Mouse (Mus musculus): ENCODE results near the gene Sh2b3.

The Sh2b3 gene

GRCm38 (mm10) chr5:121834991-121835747, 2.3 kb downstream of the Sh2b3 start:
- ChIA-PET CTCF (interaction anchor here in 1 of 4 experiments (2.3 kb wide), 1 partner anchor 254 kb away, joined by 6 read pairs; no protein-coding TSS in a partner anchor), POLR2A (interaction anchor here in 3 of 4 experiments (0.6 to 6.3 kb wide), 12 partner anchors 7 to 70 kb away, joined by 3 to 105 read pairs (median 16); partner anchors contain the start of gene Pheta1 (in 2 of the 3))

DNA sequence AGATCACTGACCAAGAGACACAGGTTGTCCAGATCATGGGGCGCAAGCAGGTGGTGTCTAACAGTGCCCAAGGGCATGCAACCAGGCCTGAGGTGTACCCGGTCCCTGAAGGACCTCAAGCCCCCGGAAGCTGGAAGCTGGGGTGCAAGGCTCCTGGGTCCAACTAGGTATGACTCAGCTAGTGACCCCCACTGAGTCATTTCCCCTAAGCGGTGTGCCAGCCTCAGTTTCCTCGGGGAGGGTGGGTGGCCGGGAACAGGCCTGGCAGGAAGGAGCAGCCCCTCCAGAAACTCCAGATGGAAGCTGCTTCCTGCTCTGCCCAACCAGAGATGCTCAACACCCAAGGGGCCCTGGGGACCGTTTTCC, 3.2 kb downstream of the Sh2b3 start:
- CTCF ChIA-PET, result interaction anchor here (0.6 to 1.1 kb wide), 7 partner anchors 19 to 396 kb away, joined by 3 to 7 read pairs (median 3); no protein-coding TSS in a partner anchor
- POLR2A ChIA-PET, result interaction anchor here in 3 of 4 experiments (0.6 to 6.3 kb wide), 16 partner anchors 9 to 69 kb away, joined by 3 to 105 read pairs (median 4); partner anchors contain the start of gene Pheta1 (in 2 of the 3)

DNA sequence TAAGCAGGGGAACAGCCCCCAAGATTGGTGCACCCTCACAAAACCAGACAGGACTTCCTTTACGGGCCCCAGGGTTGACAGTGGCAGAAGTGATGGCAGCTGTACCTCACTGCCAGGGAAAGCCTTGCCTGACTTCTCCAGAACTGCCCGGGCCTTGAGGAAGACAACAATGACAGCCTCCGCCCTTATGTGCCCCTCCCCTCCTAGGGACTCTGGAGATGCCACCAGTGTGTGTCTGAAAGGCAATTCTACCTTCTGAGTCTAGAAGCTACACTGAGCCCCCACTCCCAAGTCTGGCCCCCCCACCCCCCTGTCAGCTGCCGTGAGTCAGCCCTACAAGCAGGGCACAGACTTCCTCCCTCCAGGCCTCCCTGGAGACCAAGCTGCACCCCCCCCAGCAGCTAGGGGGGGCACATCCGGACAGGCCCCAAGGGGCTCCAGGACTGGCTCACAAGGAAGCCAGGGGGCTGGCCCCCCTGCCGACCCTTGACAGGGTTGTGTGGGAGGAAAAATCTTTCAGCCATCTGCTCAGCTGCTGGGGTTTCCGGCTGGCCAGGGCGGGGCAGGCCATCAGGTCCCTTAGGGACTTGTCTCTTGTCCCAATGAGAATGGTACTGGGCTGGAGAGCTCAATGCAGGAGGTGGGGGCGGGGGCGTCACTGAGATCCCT, 3.7 kb downstream of the Sh2b3 start:
- ChIA-PET CTCF (interaction anchor here (0.5 to 1.1 kb wide), 8 partner anchors 19 to 396 kb away, joined by 3 to 7 read pairs (median 3); no protein-coding TSS in a partner anchor), POLR2A (interaction anchor here in 3 of 4 experiments (0.6 to 6.3 kb wide), 16 partner anchors 9 to 68 kb away, joined by 3 to 105 read pairs (median 4); partner anchors contain the start of gene Pheta1 (in 2 of the 3))

- CTCF ChIA-PET, result interaction anchor here in 3 of 4 experiments (0.5 to 0.6 kb wide), 3 partner anchors 232 to 1343 kb away, joined by 3 to 4 read pairs (median 3); no protein-coding TSS in a partner anchor
Observed at GRCm38 (mm10) chr5:121833159-121833558, 4.3 kb downstream of the Sh2b3 start.

DNA sequence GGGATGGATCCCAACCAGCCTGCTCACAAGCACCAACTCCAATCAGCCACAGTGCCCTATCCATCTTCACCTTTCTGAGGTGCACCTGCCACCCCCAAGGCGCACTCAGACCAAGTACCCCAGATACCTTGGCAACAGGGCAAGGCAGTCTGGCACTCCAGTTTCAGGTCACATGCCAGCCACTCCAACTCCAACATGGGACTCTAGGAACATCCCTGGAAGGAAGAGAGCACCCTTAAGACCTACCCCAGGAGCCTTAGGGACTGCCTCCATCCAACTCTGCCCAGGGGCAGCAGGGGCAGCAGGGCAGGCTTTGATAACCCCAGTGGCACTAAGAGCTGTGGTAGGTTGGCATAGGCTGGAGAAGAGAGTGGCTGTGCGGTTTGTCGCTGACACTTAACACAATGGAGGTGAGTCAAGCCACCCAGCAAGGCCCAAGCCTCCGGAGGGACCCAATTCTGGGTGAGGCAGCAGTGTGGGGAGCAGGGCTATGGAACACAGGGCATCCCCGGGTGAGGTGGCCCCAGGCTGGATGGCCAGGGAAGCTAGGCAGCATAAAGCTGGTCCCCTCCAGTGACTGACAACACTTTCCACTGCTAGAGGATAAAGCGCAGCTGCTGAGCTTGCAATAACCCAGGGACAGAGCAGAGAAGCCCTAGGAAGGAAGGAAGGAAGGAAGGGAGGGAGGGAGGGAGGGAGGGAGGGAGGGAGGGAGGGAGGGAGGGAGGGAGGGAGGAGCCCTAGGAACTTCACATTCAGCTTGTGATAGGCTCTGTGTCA, 4.9 kb downstream of the Sh2b3 start:
- POLR2A ChIA-PET, result interaction anchor here in 3 of 4 experiments (0.7 to 3.3 kb wide), 5 partner anchors 10 to 20 kb away, joined by 3 to 17 read pairs (median 5); no protein-coding TSS in a partner anchor
- CTCF ChIA-PET, result interaction anchor here in 3 of 4 experiments (0.6 to 1.5 kb wide), 3 partner anchors 18 to 1342 kb away, joined by 3 to 4 read pairs (median 3); no protein-coding TSS in a partner anchor

More at GRCm38 (mm10) chr5:121833159-121833558, 4.3 kb downstream of the Sh2b3 start:
- POLR2A ChIA-PET, result interaction anchor here in 3 of 4 experiments (0.7 to 6.3 kb wide), 7 partner anchors 10 to 21 kb away, joined by 3 to 105 read pairs (median 9); partner anchors contain the start of gene Pheta1 (in 2 of the 3)

GRCm38 (mm10) chr5:121831002-121831601, 6.3 kb downstream of the Sh2b3 start:
- CTCF ChIA-PET, result no interaction called here
- POLR2A ChIA-PET, result interaction anchor here in 2 of 4 experiments (0.6 to 4.6 kb wide), 2 partner anchors 13 to 166 kb away, joined by 3 to 21 read pairs; no protein-coding TSS in a partner anchor

DNA sequence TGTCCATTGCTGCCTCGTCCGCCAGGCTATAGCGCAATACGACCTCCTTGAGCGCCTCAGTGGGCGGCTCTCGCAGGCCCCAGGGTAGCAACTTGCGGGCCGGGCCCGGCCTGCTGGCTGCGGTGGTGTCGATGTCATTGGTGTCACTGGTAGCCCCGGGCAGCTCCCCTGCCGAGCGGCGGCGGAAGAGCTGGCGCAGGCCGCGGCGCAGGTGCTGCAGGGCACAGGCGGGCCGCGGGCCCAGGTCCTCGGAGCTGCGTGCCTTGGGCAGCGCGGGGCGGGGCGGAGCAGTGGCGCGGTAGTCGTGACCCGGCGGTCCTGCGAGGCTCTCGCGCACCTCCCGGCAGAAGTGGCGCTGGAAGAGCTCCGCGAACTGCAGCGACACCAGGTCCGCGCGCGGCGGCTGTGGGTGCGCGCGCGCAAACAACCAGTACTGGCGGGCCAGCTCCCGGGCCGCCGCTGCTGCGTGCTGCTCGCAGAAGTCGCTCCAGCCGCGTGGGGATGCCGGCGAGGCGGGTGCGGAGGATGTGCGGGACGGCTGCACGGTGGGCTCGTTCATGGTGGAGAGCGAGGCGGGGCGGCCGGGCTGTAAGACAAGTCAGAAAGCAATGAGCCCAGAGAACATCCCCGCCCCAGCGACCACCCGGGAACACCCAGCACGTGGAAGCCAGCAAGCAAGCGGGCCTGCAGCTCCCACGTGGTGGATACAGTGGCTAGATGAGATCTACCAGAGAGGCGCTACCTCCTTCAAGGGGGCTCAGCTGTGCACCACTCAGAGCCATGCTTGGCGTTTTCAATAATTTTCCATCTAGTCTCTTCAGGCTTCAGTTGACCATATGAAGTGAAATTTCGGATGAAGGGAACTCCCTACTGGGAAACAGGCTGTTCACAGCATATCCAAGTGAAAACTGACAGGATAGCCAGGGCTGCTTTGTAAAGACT, 8.7 kb downstream of the Sh2b3 start:
- POLR2A ChIA-PET, result interaction anchor here (0.6 to 6.1 kb wide), 28 partner anchors 8 to 941 kb away, joined by 3 to 39 read pairs (median 5); partner anchors contain the start of genes Sh2b3 (in 3 of the 4), Oas1g (in 1 of the 4) and Pheta1 (in 1 of the 4)
- CTCF ChIA-PET, result interaction anchor here (0.6 to 2.2 kb wide), 16 partner anchors 8 to 568 kb away, joined by 3 to 10 read pairs (median 3); partner anchors contain the start of gene Sh2b3 (in 1 of the 4)

GRCm38 (mm10) chr5:121827876-121828275, 9.6 kb downstream of the Sh2b3 start:
- CTCF ChIA-PET, result interaction anchor here in 3 of 4 experiments (0.6 to 2.2 kb wide), 11 partner anchors 9 to 569 kb away, joined by 3 to 10 read pairs (median 3); no protein-coding TSS in a partner anchor

GRCm38 (mm10) chr5:121825606-121826005, 11.8 kb downstream of the Sh2b3 start:
- ChIA-PET CTCF (interaction anchor here in 2 of 4 experiments (1.2 kb wide), 2 partner anchors 11 kb away, joined by 6 to 8 read pairs; no protein-coding TSS in a partner anchor), POLR2A (interaction anchor here in 3 of 4 experiments (0.9 to 6.1 kb wide), 8 partner anchors 8 to 32 kb away, joined by 3 to 39 read pairs (median 4); partner anchors contain the start of gene Sh2b3 (in 3 of the 3))

More at GRCm38 (mm10) chr5:121827876-121828275, 9.6 kb downstream of the Sh2b3 start:
- POLR2A ChIA-PET, result interaction anchor here in 3 of 4 experiments (0.6 to 6.1 kb wide), 16 partner anchors 9 to 429 kb away, joined by 3 to 39 read pairs (median 8); partner anchors contain the start of genes Sh2b3 (in 3 of the 3) and Pheta1 (in 1 of the 3)

DNA sequence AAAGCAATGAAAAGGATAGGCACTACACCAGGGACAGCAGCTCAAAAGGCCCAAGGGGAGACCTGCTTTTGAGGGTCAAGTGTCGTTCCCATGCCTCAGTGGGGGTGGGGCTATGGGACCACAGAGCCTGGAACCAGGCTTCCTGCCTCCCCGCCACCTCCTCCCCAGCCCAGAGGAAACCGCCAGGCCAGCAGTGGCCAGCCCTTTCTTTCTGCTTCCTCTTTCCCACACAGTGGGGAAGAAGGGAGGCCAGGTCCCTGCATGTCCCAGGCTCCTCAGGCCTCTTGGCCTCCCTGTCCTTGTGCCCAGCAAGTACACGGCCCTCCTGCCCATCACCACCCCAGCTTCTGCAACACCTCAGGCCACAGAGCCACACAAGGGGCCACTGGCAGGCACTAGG, 13.3 kb downstream of the Sh2b3 start:
- ChIA-PET POLR2A (interaction anchor here in 3 of 4 experiments (1.1 to 6.1 kb wide), 8 partner anchors 7 to 18 kb away, joined by 3 to 39 read pairs (median 8); partner anchors contain the start of gene Sh2b3 (in 3 of the 3)), CTCF (interaction anchor here in 3 of 4 experiments (0.6 to 1.3 kb wide), 3 partner anchors 9 to 282 kb away, joined by 3 to 8 read pairs (median 5); no protein-coding TSS in a partner anchor)

GRCm38 (mm10) chr5:121823668-121824067, 13.8 kb downstream of the Sh2b3 start:
- CTCF ChIA-PET, result interaction anchor here (0.6 to 1.3 kb wide), 5 partner anchors 9 to 282 kb away, joined by 3 to 8 read pairs (median 4); no protein-coding TSS in a partner anchor
- POLR2A ChIA-PET, result interaction anchor here in 2 of 4 experiments (1.1 to 4.6 kb wide), 7 partner anchors 9 to 31 kb away, joined by 3 to 14 read pairs (median 7); partner anchors contain the start of gene Sh2b3 (in 2 of the 2)

DNA sequence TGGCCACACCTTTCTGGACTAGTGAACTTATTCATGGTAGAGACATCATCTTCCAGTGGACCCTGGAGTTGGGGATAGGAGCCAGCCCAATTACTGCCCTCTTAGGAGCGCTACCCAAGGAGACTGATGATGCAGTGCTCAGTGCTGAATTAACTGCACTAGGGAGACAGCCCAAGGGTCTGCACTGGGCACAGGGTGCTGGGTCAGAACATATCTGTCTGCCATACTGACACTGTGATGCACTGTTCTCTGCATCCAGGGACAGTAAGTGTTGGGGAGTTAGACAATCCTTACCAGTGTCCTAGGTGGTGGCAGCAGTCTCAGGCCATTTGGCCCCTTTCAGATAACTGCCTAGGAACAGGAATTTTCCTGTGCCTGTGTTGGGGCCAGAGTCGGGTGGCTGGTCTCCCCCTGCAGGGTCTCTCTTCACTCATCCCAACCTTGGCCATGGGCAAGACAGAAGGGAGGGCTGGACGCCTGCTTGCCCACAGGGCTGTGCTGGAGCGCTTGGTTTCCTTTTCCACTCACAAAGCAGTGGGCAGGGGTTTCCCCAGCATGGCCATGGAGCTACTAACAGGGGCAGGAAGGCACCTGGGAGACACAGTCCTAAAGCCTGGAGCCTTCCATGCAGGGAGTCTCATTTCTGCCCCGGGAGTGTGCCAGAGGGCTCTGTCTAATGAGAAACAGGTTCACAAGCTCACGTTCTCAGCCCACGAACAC, 14.5 kb downstream of the Sh2b3 start:
- ChIA-PET CTCF (interaction anchor here in 3 of 4 experiments (0.6 to 1.3 kb wide), 4 partner anchors 8 to 48 kb away, joined by 3 to 8 read pairs (median 6); no protein-coding TSS in a partner anchor), POLR2A (interaction anchor here in 2 of 4 experiments (1.1 to 4.6 kb wide), 7 partner anchors 8 to 30 kb away, joined by 3 to 14 read pairs (median 7); partner anchors contain the start of gene Sh2b3 (in 2 of the 2))

DNA sequence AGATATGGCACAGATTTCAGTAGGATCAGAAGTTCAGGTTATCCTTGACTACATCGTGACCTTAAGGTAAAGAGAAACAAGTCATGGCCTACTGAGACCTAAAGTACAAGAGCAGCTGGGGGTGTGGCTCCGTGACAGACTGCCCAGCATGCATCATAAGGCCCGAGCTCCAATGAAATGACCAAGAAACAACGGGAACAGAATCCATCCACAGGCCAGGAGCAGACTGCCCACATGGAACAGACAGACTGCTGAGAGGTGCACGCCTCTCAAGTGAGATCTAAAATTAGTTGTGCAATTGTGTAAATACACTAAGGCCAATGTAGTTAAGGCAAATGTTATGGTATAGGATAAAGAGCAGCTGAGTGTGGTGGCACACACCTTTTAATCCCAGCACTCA, 15.9 kb downstream of the Sh2b3 start:
- CTCF ChIA-PET, result interaction anchor here in 2 of 4 experiments (0.6 to 0.7 kb wide), 4 partner anchors 22 to 65 kb away, joined by 3 to 17 read pairs (median 4); no protein-coding TSS in a partner anchor
- POLR2A ChIA-PET, result interaction anchor here in 3 of 4 experiments (0.7 to 4.6 kb wide), 7 partner anchors 10 to 181 kb away, joined by 3 to 14 read pairs (median 5); partner anchors contain the start of gene Sh2b3 (in 1 of the 3)

GRCm38 (mm10) chr5:121821116-121821515, 16.3 kb downstream of the Sh2b3 start:
- ChIA-PET CTCF (interaction anchor here in 2 of 4 experiments (0.6 to 1.2 kb wide), 6 partner anchors 9 to 183 kb away, joined by 3 to 17 read pairs (median 3); no protein-coding TSS in a partner anchor), POLR2A (interaction anchor here in 3 of 4 experiments (0.7 to 4.6 kb wide), 10 partner anchors 8 to 181 kb away, joined by 3 to 14 read pairs (median 4); partner anchors contain the start of gene Sh2b3 (in 1 of the 3))

Measured in embryonic stem cell, embryonic (primary cell).